Mouse (Mus musculus) E14TG2a.4 (cell line): ENCODE results near the gene Dclk1.

ENCODE experiments used
- CTCF ChIP-seq: conservative IDR thresholded peaks from 2 replicates; pipeline ENCODE4 v1.5.1; 2014; ENCODE audit warnings: low read length
- POU5F1 ChIP-seq: IDR thresholded peaks from 2 replicates; pipeline ENCODE4 v1.6.1; 2014; ENCODE audit warnings: low read length, borderline replicate concordance

- TF ChIP-seq CTCF: no peak
- no peak for TF ChIP-seq POU5F1
Observed at GRCm38 (mm10) chr3:55415527-55415950, 173.4 kb downstream of the Dclk1 start.
